Mouse (Mus musculus) ES-E14 (cell line): ENCODE data around the gene Macf1. TPM values are rescaled to one million over a fixed set of nuclear protein-coding genes. Genes with fewer than 3 reads are reported as not detected.

ENCODE experiments used
- DNase-seq: peaks from one replicate; pipeline ENCODE4 v3.0.0-alpha.2; 2013; ENCODE audit warnings: low read depth, low spot score
- H3K27ac ChIP-seq: 2 replicates; pipeline ENCODE4 v1.5.1; 2012; ENCODE audit warnings: low read depth, mild to moderate bottlenecking, low read length, moderate library complexity, mixed read lengths; ENCODE audit not compliant: poor library complexity, insufficient read depth, severe bottlenecking
- H3K36me3 ChIP-seq: 2 replicates; pipeline ENCODE4 v1.6.1; 2012; ENCODE audit warnings: mild to moderate bottlenecking, low read length, moderate library complexity, mixed read lengths; ENCODE audit not compliant: control insufficient read depth, poor library complexity, insufficient read depth, severe bottlenecking
- H3K4me1 ChIP-seq, 2 experiments: fragments of 150-350 bp in 1 of 2; sonication (generic) in 1 of 2; 2 replicates each; pipeline ENCODE4 v1.6.1; 2012; ENCODE audit warnings: low read length in 2 of 2, mild to moderate bottlenecking in 1 of 2, mixed read lengths in 1 of 2; ENCODE audit not compliant: control insufficient read depth in 2 of 2, insufficient read depth in 2 of 2, poor library complexity in 1 of 2
- H3K4me3 ChIP-seq, 2 experiments: fragments of 150-350 bp in 1 of 2; sonication (generic) in 1 of 2; 2 replicates each; pipeline ENCODE4 v1.5.1; 2012; ENCODE audit warnings: low read length in 2 of 2, low read depth in 1 of 2, mild to moderate bottlenecking in 1 of 2, mixed read lengths in 1 of 2; ENCODE audit not compliant: insufficient read depth in 1 of 2, poor library complexity in 1 of 2, severe bottlenecking in 1 of 2
- H3K9ac ChIP-seq: 2 replicates; pipeline ENCODE4 v1.6.1; 2012; ENCODE audit warnings: low read depth, mild to moderate bottlenecking, low read length, mixed read lengths; ENCODE audit not compliant: poor library complexity, insufficient read depth, severe bottlenecking
- H3K9me3 ChIP-seq: fragments of 150-350 bp; sonication (generic); 2 replicates; pipeline ENCODE4 v1.6.1; 2012; ENCODE audit warnings: low read depth, mild to moderate bottlenecking, low read length; ENCODE audit not compliant: control insufficient read depth, insufficient read depth
- CHD2 ChIP-seq: IDR thresholded peaks from 2 replicates; pipeline ENCODE4 v1.6.1; 2014; ENCODE audit warnings: mild to moderate bottlenecking, low read depth, low read length, inconsistent platforms
- HCFC1 ChIP-seq: IDR thresholded peaks from 2 replicates; pipeline ENCODE4 v1.6.1; 2012; ENCODE audit warnings: low read length, inconsistent platforms, borderline replicate concordance; ENCODE audit not compliant: insufficient read depth
- MAFK ChIP-seq: IDR thresholded peaks from 2 replicates; pipeline ENCODE4 v1.6.1; 2014; ENCODE audit warnings: mild to moderate bottlenecking, low read depth, low read length, inconsistent platforms; ENCODE audit not compliant: insufficient read depth
- ZC3H11A ChIP-seq: IDR thresholded peaks from 2 replicates; pipeline ENCODE4 v1.6.1; 2012; ENCODE audit warnings: low read depth, mild to moderate bottlenecking, inconsistent platforms, low read length, borderline replicate concordance
- ZNF384 ChIP-seq: IDR thresholded peaks from 2 replicates; pipeline ENCODE4 v1.6.1; 2012; ENCODE audit warnings: low read depth, low read length, inconsistent platforms
- in situ Hi-C, 2 experiments: fragments of 600-800 bp; cut with MboI; formaldehyde crosslinking; loops; one replicate each; pipeline ENCODE4 v1.15.1; 2025; ENCODE audit warnings: low sequenced_read_pairs in 2 of 2, inconsistent platforms in 1 of 2; ENCODE audit not compliant: unreplicated experiment in 2 of 2
- total RNA-seq: library from RNA; depleted of rRNA; stranded (reverse); fragments of 300-350 nt; gene quantifications from 2 replicates; pipeline ENCODE4 v1.2.3, GENCODE M21; 2012

The Macf1 gene
- total RNA-seq, 1 experiment: 277 TPM

DNA sequence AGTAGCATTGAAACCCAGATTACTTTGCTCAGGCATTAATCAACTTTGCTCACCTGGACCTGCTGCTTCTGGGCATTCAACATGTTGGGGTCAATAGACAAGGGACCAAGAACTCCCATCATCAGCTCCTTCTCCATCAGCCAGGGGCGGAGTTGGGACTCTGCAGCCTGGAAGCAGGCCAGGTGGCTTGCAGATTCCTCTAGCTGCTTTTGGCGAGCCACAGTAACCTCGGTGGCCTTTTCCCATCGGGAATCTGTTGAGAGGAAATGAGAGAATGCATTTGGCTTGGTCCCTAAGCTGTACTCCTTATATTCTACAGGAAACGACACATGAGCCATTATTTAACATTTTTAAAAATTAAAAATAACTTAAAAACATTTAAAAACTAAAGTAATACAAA lies 245.7 kb downstream of the Macf1 start:
- no peaks in the 10 kb centered on the region for H3K4me1 ChIP-seq
- TF ChIP-seq ZNF384 (no peak), CHD2 (no peak), MAFK (no peak), HCFC1 (no peak), ZC3H11A (no peak)
- H3K9ac ChIP-seq: no peak overlapping the region
- no peak overlapping the region for H3K27ac ChIP-seq
- no peaks in the 10 kb centered on the region for H3K9me3 ChIP-seq
- no peak overlapping the region for H3K4me3 ChIP-seq
- in situ Hi-C loops: no loop called here
- no peak for DNase-seq
- H3K36me3 ChIP-seq: peaks cover 20% of the 10 kb centered on the region

DNA sequence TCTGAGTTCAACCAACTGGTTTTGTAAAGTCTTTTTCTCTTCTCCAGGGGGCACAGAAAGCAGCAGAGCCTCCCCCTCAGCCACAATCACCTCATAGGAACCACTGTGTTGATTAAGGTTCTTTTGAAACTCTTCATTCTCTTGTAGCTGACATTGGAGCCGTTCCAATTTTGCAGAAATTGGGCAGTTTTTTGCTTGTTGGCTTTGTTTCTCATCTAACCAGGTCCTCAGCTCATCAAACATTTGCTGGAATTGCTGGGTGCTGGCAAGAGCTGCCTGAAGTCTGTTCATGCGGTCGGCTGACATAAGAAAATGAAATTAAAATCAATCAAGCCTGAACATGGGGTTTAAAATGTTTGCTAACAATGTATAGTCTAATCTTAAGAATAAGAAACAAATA lies 251.0 kb downstream of the Macf1 start:
- Histone ChIP-seq H3K9ac (no peak overlapping the region), H3K36me3 (peaks cover 23% of the 10 kb centered on the region), H3K27ac (no peak overlapping the region), H3K4me3 (no peak overlapping the region), H3K9me3 (no peaks in the 10 kb centered on the region), H3K4me1 (no peaks in the 10 kb centered on the region)
- TF ChIP-seq MAFK: no peak
- no peak for TF ChIP-seq ZNF384
- no peak for TF ChIP-seq HCFC1
- TF ChIP-seq CHD2: no peak
- TF ChIP-seq ZC3H11A: no peak
- DNase-seq: no peak
- in situ Hi-C loops: no loop called here

DNA sequence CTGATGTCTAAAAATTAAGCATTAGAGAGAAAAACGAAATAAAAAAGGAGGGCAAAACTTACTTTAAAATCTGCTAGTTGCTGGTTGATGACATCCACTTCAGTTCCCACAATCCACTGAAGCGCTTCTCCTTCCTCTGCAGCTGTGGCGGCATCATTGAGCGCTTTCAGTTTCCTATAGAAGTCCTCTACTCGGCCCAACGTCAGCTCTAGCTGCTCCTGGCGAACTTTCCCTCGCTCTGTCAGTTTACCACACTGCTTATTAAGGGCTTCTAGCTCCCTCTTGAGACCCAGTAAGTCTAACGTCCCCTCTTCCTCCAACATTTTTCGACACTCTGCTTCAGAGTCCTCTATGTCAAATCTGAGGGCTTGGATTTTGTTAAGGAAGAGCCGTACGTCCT lies 252.2 kb downstream of the Macf1 start:
- Histone ChIP-seq H3K4me3 (no peak overlapping the region), H3K27ac (no peak overlapping the region), H3K9ac (no peak overlapping the region), H3K36me3 (peaks cover 23% of the 10 kb centered on the region), H3K4me1 (peaks cover 0 to 2% of the 10 kb centered on the region in 2 experiments; a peak in 1 of 4 replicates), H3K9me3 (no peaks in the 10 kb centered on the region)
- no peak for TF ChIP-seq ZC3H11A
- no peak for TF ChIP-seq CHD2
- TF ChIP-seq MAFK: no peak
- no peak for TF ChIP-seq HCFC1
- no peak for TF ChIP-seq ZNF384
- in situ Hi-C loops: no loop called here
- DNase-seq: no peak

GRCm38 (mm10) chr4:123427900-123428684 lies 256.1 kb downstream of the Macf1 start:
- Histone ChIP-seq H3K4me1 (peaks cover 0 to 5% of the 10 kb centered on the region in 2 experiments; a peak in 1 of 4 replicates), H3K4me3 (no peak overlapping the region), H3K36me3 (peaks cover 12% of the 10 kb centered on the region), H3K27ac (no peak overlapping the region), H3K9me3 (no peaks in the 10 kb centered on the region), H3K9ac (no peak overlapping the region)
- TF ChIP-seq CHD2: no peak
- TF ChIP-seq HCFC1: no peak
- TF ChIP-seq ZC3H11A: no peak
- TF ChIP-seq MAFK: no peak
- no peak for TF ChIP-seq ZNF384
- DNase-seq: no peak
- in situ Hi-C loops: no loop called here
